Mouse (Mus musculus) MEL (cell line): ENCODE data around the gene Arpc1b.

ENCODE experiments used
- CTCF ChIP-seq, 3 experiments: IDR thresholded peaks in 2 of 3; conservative IDR thresholded peaks in 1 of 3; 2 replicates each; pipeline ENCODE4 v1.5.1; 2011 to 2012; ENCODE audit warnings: low read length in 3 of 3, low read depth in 2 of 3, mild to moderate bottlenecking in 2 of 3, improper control_type of control experiment in 1 of 3, inconsistent platforms in 1 of 3, mixed read lengths in 1 of 3, moderate library complexity in 1 of 3; ENCODE audit not compliant: control insufficient read depth in 1 of 3, insufficient read depth in 1 of 3, poor library complexity in 1 of 3, severe bottlenecking in 1 of 3
- E2F4 ChIP-seq: IDR thresholded peaks from 2 replicates; pipeline ENCODE4 v1.6.1; 2011; ENCODE audit warnings: low read depth, low read length, improper control_type of control experiment, borderline replicate concordance
- NELFE ChIP-seq: IDR thresholded peaks from 2 replicates; pipeline ENCODE4 v1.6.1; 2011; ENCODE audit warnings: low read depth, low read length, improper control_type of control experiment
- POLR2A ChIP-seq, 2 experiments: IDR thresholded peaks; 2 replicates each; pipeline ENCODE4 v1.6.1; 2011 to 2012; ENCODE audit warnings: low read length in 2 of 2, mild to moderate bottlenecking in 2 of 2, control low read depth in 1 of 2, improper control_type of control experiment in 1 of 2, low read depth in 1 of 2, moderate library complexity in 1 of 2; ENCODE audit not compliant: control insufficient read depth in 1 of 2, insufficient read depth in 1 of 2, poor library complexity in 1 of 2
- UBTF ChIP-seq: IDR thresholded peaks from 2 replicates; pipeline ENCODE4 v1.6.1; 2012; ENCODE audit warnings: low read depth, mild to moderate bottlenecking, inconsistent platforms, low read length, improper control_type of control experiment, moderate library complexity, borderline replicate concordance; ENCODE audit not compliant: insufficient read depth
- USF2 ChIP-seq, 2 experiments: IDR thresholded peaks; 2 replicates each; pipeline ENCODE4 v1.6.1; 2011 to 2012; ENCODE audit warnings: improper control_type of control experiment in 2 of 2, low read length in 2 of 2, borderline replicate concordance in 1 of 2, inconsistent platforms in 1 of 2, low read depth in 1 of 2, mild to moderate bottlenecking in 1 of 2; ENCODE audit not compliant: insufficient read depth in 1 of 2

DNA sequence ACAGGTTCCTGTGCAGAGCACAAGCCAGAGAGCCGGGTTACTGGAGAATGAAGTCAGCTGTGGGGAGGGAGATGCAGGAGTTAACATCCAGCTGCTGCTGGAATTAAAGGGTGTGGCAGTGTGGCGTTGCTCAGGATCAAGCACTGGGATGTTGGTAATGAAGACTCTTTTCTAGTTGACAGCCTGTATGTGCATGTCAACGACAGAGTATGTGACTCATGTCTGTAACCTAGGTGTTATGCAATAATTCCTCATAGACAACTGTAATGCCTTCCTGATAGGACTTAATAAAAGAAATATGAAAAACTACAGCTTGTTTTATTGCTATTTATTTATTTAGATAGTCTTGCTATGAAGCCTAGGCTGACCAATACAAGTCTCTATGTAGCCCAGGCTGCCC, 45.2 kb upstream of the Arpc1b start:
- TF ChIP-seq POLR2A (IDR thresholded peaks at IDR 0.05; ENCODE audit: control insufficient read depth in 1 of 2, insufficient read depth in 1 of 2, low read depth in 1 of 2, low read length in 2 of 2, poor library complexity in 1 of 2), result no peak
- TF ChIP-seq CTCF (IDR thresholded peaks at IDR 0.05 in 2 of 3, conservative IDR thresholded peaks at IDR 0.05 in 1 of 3; ENCODE audit: control insufficient read depth in 1 of 3, insufficient read depth in 1 of 3, low read depth in 2 of 3, low read length in 3 of 3, poor library complexity in 1 of 3, severe bottlenecking in 1 of 3), result no peak
- no peak for TF ChIP-seq UBTF
- no peak for TF ChIP-seq USF2 (IDR thresholded peaks at IDR 0.05; ENCODE audit: borderline replicate concordance in 1 of 2, insufficient read depth in 1 of 2, low read depth in 1 of 2, low read length in 2 of 2)
- TF ChIP-seq E2F4, result no peak
- no peak for TF ChIP-seq NELFE
